Mouse (Mus musculus): Measurements from ENCODE around the gene Wdr72. TPM values are rescaled to one million over a fixed set of nuclear protein-coding genes. Genes with fewer than 3 reads are reported as not detected.
A peak's percentile ranks its signal among the peaks of the same experiment; 100 is the strongest.

Gene Wdr72
- total and polyA plus RNA-seq, 2 experiments from 2014 or later = 0.27 to 0.42 TPM

- no peak overlapping the region for H3K9ac ChIP-seq (replicated peaks; ENCODE audit: low read length, poor library complexity, severe bottlenecking)
- H3K27me3 ChIP-seq (ENCODE audit: insufficient read depth, low read length) = no peaks in the 10 kb centered on the region
- H3K4me2 ChIP-seq (ENCODE audit: low read depth, low read length, poor library complexity, severe bottlenecking) = no peak overlapping the region
- DNase-seq (ENCODE audit: low spot score) (no peak), ATAC-seq (ENCODE audit: low FRiP score) (no peak)
- TF ChIP-seq CTCF (IDR thresholded peaks at IDR 0.05) = no peak
- 49% methylated on average over 6 of the region's 6 CpGs for WGBS
- H3K36me3 ChIP-seq (ENCODE audit: insufficient read depth, low read length) = no peaks in the 10 kb centered on the region
- H3K27ac ChIP-seq (ENCODE audit: low read depth, low read length) = no peak overlapping the region
- H3K4me3 ChIP-seq (ENCODE audit: low read depth, low read length) = no peak overlapping the region
- H3K9me3 ChIP-seq (ENCODE audit: low read length) = no peaks in the 10 kb centered on the region
- H3K4me1 ChIP-seq (ENCODE audit: insufficient read depth, low read length) = no peaks in the 10 kb centered on the region
Measured at GRCm38 (mm10) chr9:74169904-74170303, 59.7 kb downstream of the Wdr72 start.

- Histone ChIP-seq H3K4me2 (ENCODE audit: low read depth, low read length, poor library complexity, severe bottlenecking) (peak overlapping the region; percentile 39), H3K27me3 (ENCODE audit: insufficient read depth, low read length) (peaks cover 11% of the 10 kb centered on the region; the same call in 1 of the 2 replicates), H3K4me1 (ENCODE audit: insufficient read depth, low read length) (peaks cover 4% of the 10 kb centered on the region; the same call in 1 of the 2 replicates), H3K9ac (replicated peaks; ENCODE audit: low read length, poor library complexity, severe bottlenecking) (no peak overlapping the region), H3K4me3 (ENCODE audit: low read depth, low read length) (0 out of 2 replicates have a peak overlapping the region, but pooled peaks have one; percentile 1), H3K9me3 (ENCODE audit: low read length) (no peaks in the 10 kb centered on the region), H3K27ac (ENCODE audit: low read depth, low read length) (no peak overlapping the region), H3K36me3 (ENCODE audit: insufficient read depth, low read length) (no peaks in the 10 kb centered on the region)
- DNase-seq (ENCODE audit: low spot score) (peak; percentile 51), ATAC-seq (ENCODE audit: low FRiP score) (no peak)
- TF ChIP-seq CTCF (IDR thresholded peaks at IDR 0.05) = no peak
- WGBS = 10% methylated on average over 16 of the region's 16 CpGs
Measured at GRCm38 (mm10) chr9:74186748-74187400, 76.7 kb downstream of the Wdr72 start.

- 0 out of 2 replicates have a peak, but pooled peaks have one; percentile 34 for ATAC-seq (ENCODE audit: low FRiP score)
- peaks cover 11% of the 10 kb centered on the region; the same call in 1 of the 2 replicates for H3K27me3 ChIP-seq (ENCODE audit: insufficient read depth, low read length)
- no peak overlapping the region for H3K27ac ChIP-seq (ENCODE audit: low read depth, low read length)
- H3K4me2 ChIP-seq (ENCODE audit: low read depth, low read length, poor library complexity, severe bottlenecking) = peak overlapping the region; percentile 39
- H3K4me3 ChIP-seq (ENCODE audit: low read depth, low read length) = no peak overlapping the region
- H3K9ac ChIP-seq (replicated peaks; ENCODE audit: low read length, poor library complexity, severe bottlenecking) = no peak overlapping the region
- no peaks in the 10 kb centered on the region for H3K36me3 ChIP-seq (ENCODE audit: insufficient read depth, low read length)
- 15% methylated on average over 8 of the region's 8 CpGs for WGBS
- H3K9me3 ChIP-seq (ENCODE audit: low read length) = no peaks in the 10 kb centered on the region
- no peak for TF ChIP-seq CTCF (IDR thresholded peaks at IDR 0.05)
- no peak for DNase-seq (ENCODE audit: low spot score)
- H3K4me1 ChIP-seq (ENCODE audit: insufficient read depth, low read length) = peaks cover 4% of the 10 kb centered on the region; the same call in 1 of the 2 replicates
Measured at GRCm38 (mm10) chr9:74187401-74188029, 77.4 kb downstream of the Wdr72 start.

- no peak for ATAC-seq (ENCODE audit: low FRiP score)
- no peak for TF ChIP-seq CTCF (IDR thresholded peaks at IDR 0.05)
- H3K4me1 ChIP-seq (ENCODE audit: insufficient read depth, low read length) = no peaks in the 10 kb centered on the region
- 45% methylated on average over 2 of the region's 2 CpGs for WGBS
- H3K36me3 ChIP-seq (ENCODE audit: insufficient read depth, low read length) = no peaks in the 10 kb centered on the region
- no peak for DNase-seq (ENCODE audit: low spot score)
- no peak overlapping the region for H3K27ac ChIP-seq (ENCODE audit: low read depth, low read length)
- H3K9ac ChIP-seq (replicated peaks; ENCODE audit: low read length, poor library complexity, severe bottlenecking) = no peak overlapping the region
- no peak overlapping the region for H3K4me2 ChIP-seq (ENCODE audit: low read depth, low read length, poor library complexity, severe bottlenecking)
- no peaks in the 10 kb centered on the region for H3K9me3 ChIP-seq (ENCODE audit: low read length)
- H3K4me3 ChIP-seq (ENCODE audit: low read depth, low read length) = no peak overlapping the region
- no peaks in the 10 kb centered on the region for H3K27me3 ChIP-seq (ENCODE audit: insufficient read depth, low read length)
Measured at GRCm38 (mm10) chr9:74194898-74195297, 84.7 kb downstream of the Wdr72 start.

- H3K4me1 ChIP-seq (ENCODE audit: insufficient read depth, low read length) = no peaks in the 10 kb centered on the region
- DNase-seq (ENCODE audit: low spot score) (peak; percentile 49), ATAC-seq (ENCODE audit: low FRiP score) (no peak)
- H3K4me2 ChIP-seq (ENCODE audit: low read depth, low read length, poor library complexity, severe bottlenecking) = no peak overlapping the region
- no peak overlapping the region for H3K27ac ChIP-seq (ENCODE audit: low read depth, low read length)
- 73% methylated on average over 6 of the region's 6 CpGs for WGBS
- H3K27me3 ChIP-seq (ENCODE audit: insufficient read depth, low read length) = no peaks in the 10 kb centered on the region
- TF ChIP-seq CTCF (IDR thresholded peaks at IDR 0.05) = no peak
- no peak overlapping the region for H3K9ac ChIP-seq (replicated peaks; ENCODE audit: low read length, poor library complexity, severe bottlenecking)
- no peaks in the 10 kb centered on the region for H3K9me3 ChIP-seq (ENCODE audit: low read length)
- H3K4me3 ChIP-seq (ENCODE audit: low read depth, low read length) = no peak overlapping the region
- no peaks in the 10 kb centered on the region for H3K36me3 ChIP-seq (ENCODE audit: insufficient read depth, low read length)
Measured at GRCm38 (mm10) chr9:74228272-74228671, 118.1 kb downstream of the Wdr72 start.

- TF ChIP-seq CTCF (IDR thresholded peaks at IDR 0.05) = no peak
Measured at GRCm38 (mm10) chr9:74241292-74241691, 131.1 kb downstream of the Wdr72 start.

More at GRCm38 (mm10) chr9:74241292-74241691, 131.1 kb downstream of the Wdr72 start:
- H3K36me3 ChIP-seq (ENCODE audit: insufficient read depth, low read length) = no peaks in the 10 kb centered on the region
- H3K9ac ChIP-seq (replicated peaks; ENCODE audit: low read length, poor library complexity, severe bottlenecking) = no peak overlapping the region
- no peak overlapping the region for H3K27ac ChIP-seq (ENCODE audit: low read depth, low read length)
- no peak overlapping the region for H3K4me2 ChIP-seq (ENCODE audit: low read depth, low read length, poor library complexity, severe bottlenecking)
- no peak for ATAC-seq (ENCODE audit: low FRiP score)
- no peaks in the 10 kb centered on the region for H3K4me1 ChIP-seq (ENCODE audit: insufficient read depth, low read length)
- no peaks in the 10 kb centered on the region for H3K9me3 ChIP-seq (ENCODE audit: low read length)
- H3K27me3 ChIP-seq (ENCODE audit: insufficient read depth, low read length) = no peaks in the 10 kb centered on the region
- WGBS = 74% methylated on average over 5 of the region's 5 CpGs
- H3K4me3 ChIP-seq (ENCODE audit: low read depth, low read length) = no peak overlapping the region
- no peak for DNase-seq (ENCODE audit: low spot score)
